Mouse (Mus musculus) frontal cortex, adult 2 months (tissue): ENCODE results near the gene Slc38a10. TPM values are rescaled to one million over a fixed set of nuclear protein-coding genes. Genes with fewer than 3 reads are reported as not detected.
A peak's percentile ranks its signal among the peaks of the same experiment; 100 is the strongest.

Experiments used
- DNase-seq, 2 experiments: peaks; one replicate each; pipeline ENCODE4 v3.0.0; 2022; ENCODE audit warnings: low spot score in 1 of 2; ENCODE audit errors: extremely low spot score in 1 of 2
- polyA plus RNA-seq: library from polyadenylated mRNA; depleted of rRNA; stranded (reverse); fragments of >200 nt; gene quantifications from 2 replicates; pipeline ENCODE4 v1.2.3, GENCODE M21; 2012

The Slc38a10 gene
- polyA plus RNA-seq, 1 experiment: 62.5 TPM

- DNase-seq: no peak
Observed at GRCm38 (mm10) chr11:120107796-120108195, 43.4 kb downstream of the Slc38a10 start.

- DNase-seq: no peak
Observed at GRCm38 (mm10) chr11:120107026-120107425, 44.1 kb downstream of the Slc38a10 start.

GRCm38 (mm10) chr11:120103431-120103997 lies 47.6 kb downstream of the Slc38a10 start:
- DNase-seq: no peak

DNA sequence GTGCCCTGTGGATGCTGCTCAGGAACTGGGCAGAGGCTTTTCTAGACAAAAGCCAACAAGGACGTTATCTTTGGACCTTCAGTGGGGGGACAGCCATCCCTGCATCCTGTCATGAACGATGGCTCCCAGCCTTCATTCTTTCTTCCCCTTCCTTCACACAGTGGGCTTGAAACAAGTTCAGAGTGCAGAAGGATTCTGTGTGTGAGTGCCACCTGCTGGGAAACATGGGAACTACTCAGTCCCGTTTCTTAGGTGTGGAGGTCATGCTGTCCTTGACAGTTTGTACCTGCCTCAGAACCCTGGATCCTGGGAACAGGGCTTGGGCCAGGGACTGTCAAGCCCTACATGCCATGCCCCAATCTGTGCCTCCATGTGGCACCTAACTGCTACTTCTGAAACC lies 50.1 kb downstream of the Slc38a10 start:
- DNase-seq: peak; percentile 50 to 86

DNA sequence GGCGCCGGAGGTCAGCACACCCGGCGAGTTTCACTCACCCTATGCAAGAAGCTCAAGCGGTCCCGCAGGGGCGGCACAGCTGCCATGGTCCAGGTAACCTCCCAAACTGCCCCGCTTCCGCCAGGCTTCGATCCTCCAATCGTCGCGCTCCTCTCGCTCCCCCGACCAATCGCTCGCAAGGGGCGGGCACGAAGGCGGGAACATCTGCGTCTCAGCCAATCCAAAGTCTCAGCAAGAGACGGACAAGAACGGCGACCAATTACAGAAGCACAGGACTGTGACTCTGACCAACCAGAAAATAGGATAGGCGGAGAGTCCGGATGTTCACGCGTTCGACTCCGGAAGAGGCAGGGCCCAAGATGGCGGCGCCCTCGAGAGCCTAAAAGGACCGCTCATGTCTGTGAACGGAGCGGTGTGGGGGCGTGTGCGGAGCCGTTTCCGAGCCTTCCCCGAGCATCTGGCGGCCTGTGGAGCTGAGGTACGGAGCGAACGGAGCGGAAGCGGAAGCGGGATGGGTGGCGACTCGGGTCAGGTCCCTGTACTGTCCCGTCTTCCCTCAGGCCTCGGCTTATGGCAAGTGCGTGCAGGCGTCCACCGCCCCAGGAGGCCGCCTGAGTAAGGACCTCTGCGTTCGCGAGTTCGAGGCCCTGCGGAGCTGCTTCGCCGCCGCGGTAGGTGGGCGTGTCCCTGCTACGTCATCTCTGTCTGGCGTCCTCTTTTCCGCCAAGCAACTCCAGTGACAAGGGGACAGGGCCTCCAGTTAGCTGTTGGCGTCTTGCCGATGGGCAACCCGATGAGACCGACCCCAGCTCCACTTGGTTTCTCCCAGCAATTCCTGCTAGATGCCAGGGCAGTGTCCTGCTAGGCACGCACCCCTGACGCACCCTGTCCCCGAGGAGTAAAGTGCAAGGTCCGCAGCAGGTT lies 52.3 kb downstream of the Slc38a10 start, which contains the start of the genes Tepsin and Ndufaf8:
TSS of gene Tepsin (minus strand) at position 144 of the 924 bp plus-strand sequence.
TSS of gene Ndufaf8 (plus strand) at position 341 of the 924 bp plus-strand sequence.
- peak; percentile 98 to 100 for DNase-seq

DNA sequence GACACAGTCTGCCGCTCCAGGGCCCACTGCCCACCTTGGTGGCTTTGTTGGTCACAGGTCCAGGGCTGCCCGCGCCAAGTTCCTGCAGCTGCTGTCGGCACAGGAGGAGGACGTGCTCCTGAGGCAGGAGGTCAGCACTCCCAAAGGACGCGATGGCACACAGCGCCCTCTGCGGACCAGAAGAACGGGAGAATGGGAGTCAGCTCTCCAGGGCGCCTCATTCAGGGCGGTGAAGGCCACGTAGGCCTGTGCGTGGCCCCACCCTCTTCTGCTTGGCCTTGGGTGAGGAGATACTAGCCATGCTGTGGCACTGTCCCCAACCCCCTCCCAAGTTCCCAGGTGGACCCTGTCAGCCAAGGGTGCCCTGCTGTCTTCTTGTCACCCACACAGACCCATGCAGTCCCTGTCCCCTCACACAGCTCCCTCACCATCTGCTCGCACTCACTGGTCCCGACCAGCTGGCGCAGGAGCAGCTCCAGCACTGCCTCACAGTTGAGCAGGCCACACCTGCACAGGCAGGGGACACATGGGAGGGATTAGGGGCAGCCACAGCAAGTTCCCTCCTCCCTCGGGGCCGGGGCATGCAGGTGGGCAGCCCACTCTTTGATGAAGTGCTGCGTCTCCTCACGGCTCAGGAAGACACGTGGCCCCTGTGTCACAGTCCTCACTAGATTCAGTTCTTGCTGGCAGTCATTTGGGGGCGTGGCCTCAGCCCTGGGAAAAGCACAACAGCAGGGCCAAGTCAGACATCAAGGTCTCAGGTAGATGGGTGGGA lies 58.1 kb downstream of the Slc38a10 start:
- no peak for DNase-seq

DNA sequence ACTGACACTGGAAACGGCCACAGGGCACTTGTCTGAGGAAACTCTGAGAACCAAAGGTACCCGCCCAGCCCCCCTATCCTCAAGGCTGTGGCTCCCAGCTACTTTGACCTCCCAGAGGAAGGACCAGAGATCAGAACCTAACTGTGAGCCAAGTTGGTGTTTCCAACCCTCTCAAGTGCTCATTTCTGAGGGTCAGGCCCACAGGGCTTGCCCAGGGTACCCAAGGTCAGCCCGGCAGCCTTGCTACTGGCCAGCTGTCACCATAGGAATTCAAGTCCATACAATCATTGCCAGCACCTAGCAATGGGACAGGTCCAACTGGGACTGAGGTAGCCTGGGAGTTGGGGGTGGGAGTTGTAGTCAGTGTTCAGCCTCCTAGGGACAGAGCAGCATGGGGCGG lies 60.5 kb downstream of the Slc38a10 start:
- no peak for DNase-seq

DNA sequence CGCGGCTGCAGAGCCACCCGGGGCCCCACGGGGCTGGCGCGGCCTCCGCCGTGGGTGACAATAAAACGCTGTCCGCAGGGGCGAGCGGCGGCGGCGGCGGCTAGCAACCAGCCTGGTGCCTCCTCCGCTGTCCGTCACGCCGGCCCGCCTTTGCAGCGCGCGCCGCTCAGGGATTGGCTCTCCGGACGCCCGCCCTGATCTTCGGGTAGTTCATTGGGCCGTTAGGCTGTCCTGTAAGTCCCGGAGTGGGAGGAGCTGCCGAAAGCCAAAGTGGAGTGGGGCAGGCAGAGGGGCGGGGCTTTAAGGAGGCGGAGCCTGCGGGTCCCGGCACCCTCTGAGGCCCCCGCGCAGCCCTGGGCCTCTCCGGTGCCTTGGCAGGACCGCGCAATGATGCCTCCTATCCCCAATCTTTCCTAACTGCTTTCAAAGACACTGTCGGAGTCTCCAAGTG lies 64.4 kb downstream of the Slc38a10 start, which contains the start of gene Cep131:
TSS of gene Cep131 (minus strand) at position 126 of the 451 bp plus-strand sequence.
- peak; percentile 97 to 98 for DNase-seq

- peak in 1 of 2 experiments; percentile 27 for DNase-seq
Observed at GRCm38 (mm10) chr11:120085891-120086627, 65.1 kb downstream of the Slc38a10 start.

- DNase-seq: no peak
Observed at GRCm38 (mm10) chr11:120080282-120080681, 70.9 kb downstream of the Slc38a10 start.

- DNase-seq: no peak
Observed at GRCm38 (mm10) chr11:120076191-120076590, 75.0 kb downstream of the Slc38a10 start.

DNA sequence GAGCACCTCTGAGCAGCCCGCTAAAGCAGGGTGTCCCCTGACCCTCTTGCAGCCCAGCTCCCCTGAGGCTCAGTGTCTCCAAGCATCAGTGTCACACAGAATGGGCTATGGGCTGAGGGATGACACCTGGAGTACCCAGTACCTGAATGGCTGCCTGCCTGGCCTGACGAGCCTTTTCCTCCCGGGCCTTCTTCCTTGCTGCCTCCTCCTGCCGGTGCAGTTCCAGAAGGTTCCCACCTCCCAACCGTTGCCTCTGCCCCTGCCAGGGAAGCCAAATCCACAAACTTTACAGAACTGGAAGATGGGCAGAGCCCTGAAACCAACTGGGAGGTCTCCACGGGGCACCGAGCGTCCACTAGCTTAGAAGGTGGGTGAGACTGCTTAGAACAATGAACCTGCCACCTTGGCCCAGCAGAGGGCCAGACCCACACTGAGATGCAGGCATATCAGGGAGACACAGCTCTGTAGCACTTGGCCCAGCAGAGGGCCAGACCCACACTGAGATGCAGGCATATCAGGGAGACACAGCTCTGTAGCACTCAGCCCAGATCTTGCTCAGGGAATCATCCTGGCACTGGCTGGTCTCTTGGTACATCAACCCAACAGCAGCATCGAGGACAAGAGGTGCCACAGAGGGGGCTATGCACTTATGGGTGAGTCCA lies 78.0 kb downstream of the Slc38a10 start:
- no peak for DNase-seq

- DNase-seq: no peak
Observed at GRCm38 (mm10) chr11:120071731-120072320, 79.3 kb downstream of the Slc38a10 start.

GRCm38 (mm10) chr11:120071065-120071464 lies 80.1 kb downstream of the Slc38a10 start:
- no peak for DNase-seq

DNA sequence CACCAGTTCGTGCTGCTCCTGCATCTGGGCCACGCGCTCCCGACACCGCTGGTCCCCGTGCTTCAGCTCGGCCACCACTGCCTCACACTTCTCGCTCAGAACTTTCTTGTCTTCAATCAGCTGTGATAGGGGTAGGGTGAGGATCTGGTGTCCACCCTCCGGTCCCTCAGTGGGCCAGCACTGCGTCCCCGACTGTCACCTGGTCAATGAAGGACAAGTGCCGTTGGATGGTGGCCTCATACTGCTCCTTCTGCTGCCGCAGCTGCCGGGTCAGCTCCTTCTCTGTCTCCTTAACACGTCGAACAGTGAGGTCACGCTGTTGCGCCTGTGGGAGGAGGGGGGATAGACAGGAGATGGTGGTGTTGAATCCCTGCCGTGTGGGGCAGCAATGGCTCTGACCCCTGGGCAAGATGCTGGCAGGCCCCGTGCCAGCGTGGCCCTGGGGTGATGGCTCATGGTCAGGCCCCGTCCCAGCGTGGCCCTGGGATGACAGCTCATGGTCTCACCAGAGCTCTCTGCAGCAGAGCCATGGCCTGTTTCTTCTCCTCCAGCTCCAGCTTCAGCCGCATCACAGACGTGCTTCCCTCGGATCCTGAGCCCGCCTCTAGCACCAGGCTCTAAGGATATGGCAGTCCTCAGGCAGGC lies 80.7 kb downstream of the Slc38a10 start:
- DNase-seq: no peak

DNA sequence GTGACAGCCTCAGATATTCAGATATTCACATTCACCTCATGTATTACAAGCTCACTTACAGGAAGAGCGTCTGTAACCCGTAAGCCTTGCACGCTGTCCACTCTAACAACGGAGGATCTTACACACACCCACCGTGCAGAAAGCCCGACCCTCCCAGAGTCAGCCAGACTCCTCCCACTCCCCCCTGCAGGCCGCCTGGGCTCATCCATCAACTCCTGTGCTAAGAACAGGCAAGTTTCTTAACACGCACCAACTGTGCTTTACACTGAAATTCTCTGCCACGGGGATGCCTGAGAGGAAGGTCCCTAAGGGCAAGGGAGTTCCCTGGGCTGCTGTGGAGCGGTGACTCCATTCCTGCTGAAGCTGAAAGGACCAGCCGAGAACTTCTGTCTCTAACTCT lies 81.9 kb downstream of the Slc38a10 start:
- no peak for DNase-seq

DNA sequence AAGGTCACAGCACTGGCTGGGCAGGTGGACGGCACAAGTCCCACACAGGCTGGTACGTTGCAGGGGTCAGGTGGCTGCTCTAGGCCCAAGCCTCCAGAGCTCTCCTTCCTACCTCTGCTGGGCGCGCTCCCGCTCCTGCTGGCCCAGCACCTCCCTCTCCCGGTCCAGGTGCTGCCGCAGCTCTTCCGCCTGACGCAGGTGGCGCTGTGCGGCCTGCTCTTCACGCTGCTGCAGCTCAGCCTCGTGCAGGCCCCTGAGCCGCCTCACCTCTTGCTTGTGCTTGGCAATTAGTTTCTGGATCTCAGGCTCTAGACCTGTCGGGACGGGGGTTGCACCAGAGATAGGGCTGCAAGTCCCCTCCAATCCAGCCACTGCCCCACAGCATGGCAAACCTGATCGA lies 83.3 kb downstream of the Slc38a10 start:
- DNase-seq: no peak

- peak in 1 of 2 experiments; percentile 47 for DNase-seq
Observed at GRCm38 (mm10) chr11:120065291-120065690, 85.9 kb downstream of the Slc38a10 start.

GRCm38 (mm10) chr11:120064668-120065040 lies 86.5 kb downstream of the Slc38a10 start:
- DNase-seq: no peak
